In the genomic region with DNA sequence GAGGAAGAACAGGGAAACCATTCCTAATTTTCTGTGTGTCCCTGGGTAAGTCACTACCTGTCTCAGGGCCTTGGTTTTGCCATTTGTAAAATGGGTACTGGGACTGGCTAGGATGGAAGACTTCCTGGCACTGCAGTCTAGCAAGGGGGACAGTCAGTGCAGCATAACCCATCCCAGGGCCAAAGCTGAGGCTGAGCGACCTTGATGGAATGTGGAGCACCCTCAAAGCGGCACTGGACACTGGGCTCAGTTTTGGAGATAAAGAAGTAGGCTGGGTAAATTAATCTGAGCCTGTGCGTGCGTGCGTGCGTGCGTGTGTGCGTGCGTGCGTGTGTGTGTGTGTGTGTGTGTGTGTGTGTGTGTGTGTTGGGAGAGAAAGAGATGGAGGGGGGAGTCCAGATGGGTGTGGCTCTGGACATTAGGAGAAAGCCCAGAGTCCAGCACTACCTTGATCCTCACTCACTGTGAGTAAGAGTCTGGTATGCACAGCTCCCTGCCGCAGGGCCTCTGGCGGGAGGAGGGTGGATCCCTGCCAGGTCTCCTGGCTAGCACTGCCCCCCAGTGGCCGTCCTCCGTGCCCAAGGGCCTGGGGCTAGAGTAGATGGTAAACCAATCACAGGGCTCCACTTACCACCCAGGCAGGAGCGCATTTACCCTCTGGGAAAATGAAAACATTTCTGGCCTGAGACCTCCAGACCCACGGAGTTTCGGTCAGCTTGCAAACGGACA, we compare ENCODE assay signal across 8 mouse cellular contexts.
DNase-seq lines count a peak whose midpoint lies in the region; ATAC-seq and TF ChIP-seq lines count a peak whose summit lies in the region.

No protein-coding gene starts in this region.

- H3K36me3 ChIP-seq in forebrain, embryonic 10.5 days (replicated peaks) = no peaks in the 10 kb centered on the region
- no peaks in the 10 kb centered on the region for H3K36me3 ChIP-seq in heart, embryonic 13.5 days
- H3K36me3 ChIP-seq in kidney, embryonic 16.5 days (ENCODE audit: insufficient read depth, low read length) = no peaks in the 10 kb centered on the region
- H3K36me3 ChIP-seq in liver, postnatal 0 days (replicated peaks; ENCODE audit: insufficient read depth, low read length) = no peaks in the 10 kb centered on the region

- TF ChIP-seq POLR2A in cerebellum, adult 2 months (IDR thresholded peaks at IDR 0.05; ENCODE audit: borderline replicate concordance, insufficient read depth, low read length) = no peak

- no peak overlapping the region for H3K4me2 ChIP-seq in heart, embryonic 13.5 days
- no peak overlapping the region for H3K4me2 ChIP-seq in kidney, embryonic 16.5 days (replicated peaks; ENCODE audit: low read depth, low read length)
- no peak overlapping the region for H3K4me2 ChIP-seq in liver, postnatal 0 days (ENCODE audit: low read depth, low read length)

- TF ChIP-seq EP300 in liver, postnatal 0 days (IDR thresholded peaks at IDR 0.05; ENCODE audit: low read depth) = no peak

- H3K4me3 ChIP-seq in cerebellum, adult 2 months (replicated peaks; ENCODE audit: insufficient read depth, low read depth, low read length) = no peak overlapping the region
- no peak overlapping the region for H3K4me3 ChIP-seq in forebrain, embryonic 10.5 days
- H3K4me3 ChIP-seq in heart, embryonic 13.5 days = no peak overlapping the region
- no peak overlapping the region for H3K4me3 ChIP-seq in kidney, embryonic 16.5 days (ENCODE audit: low read length)
- no peak overlapping the region for H3K4me3 ChIP-seq in liver, postnatal 0 days (ENCODE audit: low read depth, low read length)

- peak; percentile 47 to 70 for DNase-seq in cerebellum, postnatal 4 days (ENCODE audit: low spot score in 2 of 2)
- no peak for DNase-seq in cerebellum, adult 2 months
- DNase-seq in forebrain, embryonic 10.5 days (ENCODE audit: extremely low spot score, low spot score) = peak; percentile 87
- peak; percentile 75 for DNase-seq in liver, postnatal 0 days
- DNase-seq in ovary, adult 18-20 months (ENCODE audit: low spot score) = peak; percentile 50
- peak; percentile 26 to 28 for DNase-seq in thymus, postnatal 36 days

- no peak overlapping the region for H3K27ac ChIP-seq in cerebellum, adult 2 months (ENCODE audit: insufficient read depth, low read length)
- peak overlapping the region; percentile 67 for H3K27ac ChIP-seq in forebrain, embryonic 10.5 days
- no peak overlapping the region for H3K27ac ChIP-seq in heart, embryonic 13.5 days (replicated peaks)
- H3K27ac ChIP-seq in kidney, embryonic 16.5 days (ENCODE audit: low read length) = no peak overlapping the region
- no peak overlapping the region for H3K27ac ChIP-seq in liver, postnatal 0 days (ENCODE audit: low read depth)

- H3K27me3 ChIP-seq in cerebellum, adult 2 months (ENCODE audit: control insufficient read depth, insufficient read depth, low read length) = no peaks in the 10 kb centered on the region
- peaks cover 15% of the 10 kb centered on the region for H3K27me3 ChIP-seq in forebrain, embryonic 10.5 days (ENCODE audit: poor library complexity, severe bottlenecking)
- H3K27me3 ChIP-seq in heart, embryonic 13.5 days (replicated peaks) = peaks cover 31% of the 10 kb centered on the region
- H3K27me3 ChIP-seq in kidney, embryonic 16.5 days (ENCODE audit: insufficient read depth, low read length) = no peaks in the 10 kb centered on the region
- no peaks in the 10 kb centered on the region for H3K27me3 ChIP-seq in liver, postnatal 0 days (ENCODE audit: insufficient read depth, low read length)

- no peaks in the 10 kb centered on the region for H3K9me3 ChIP-seq in forebrain, embryonic 10.5 days
- H3K9me3 ChIP-seq in heart, embryonic 13.5 days = no peaks in the 10 kb centered on the region
- no peaks in the 10 kb centered on the region for H3K9me3 ChIP-seq in kidney, embryonic 16.5 days (ENCODE audit: low read length)
- no peaks in the 10 kb centered on the region for H3K9me3 ChIP-seq in liver, postnatal 0 days (ENCODE audit: low read length)

- peak; percentile 54; the same call in 1 of the 2 replicates for ATAC-seq in heart, embryonic 13.5 days (ENCODE audit: extremely low read depth, insufficient number of reproducible peaks, low FRiP score, low TSS enrichment)
- peak; percentile 91 for ATAC-seq in kidney, embryonic 16.5 days (ENCODE audit: low FRiP score, low TSS enrichment)
- ATAC-seq in liver, postnatal 0 days = peak; percentile 77

- 54% methylated on average over 18 of the region's 18 CpGs for WGBS in cerebellum, adult 2 months
- WGBS in forebrain, embryonic 10.5 days = 48% methylated on average over 18 of the region's 18 CpGs
- WGBS in heart, embryonic 13.5 days = 47% methylated on average over 18 of the region's 18 CpGs
- WGBS in kidney, embryonic 16.5 days = 47% methylated on average over 18 of the region's 18 CpGs
- WGBS in liver, postnatal 0 days (ENCODE audit: insufficient replicate concordance) = 45% methylated on average over 18 of the region's 18 CpGs

- no peak overlapping the region for H3K9ac ChIP-seq in heart, embryonic 13.5 days
- no peak overlapping the region for H3K9ac ChIP-seq in kidney, embryonic 16.5 days (replicated peaks; ENCODE audit: low read length)
- no peak overlapping the region for H3K9ac ChIP-seq in liver, postnatal 0 days (replicated peaks)

- no peak for TF ChIP-seq CTCF in cerebellum, adult 2 months (IDR thresholded peaks at IDR 0.05; ENCODE audit: borderline replicate concordance, insufficient read depth, low read depth, low read length)
- TF ChIP-seq CTCF in liver, postnatal 0 days (IDR thresholded peaks at IDR 0.05; ENCODE audit: low read depth) = peak; percentile 73

- H3K4me1 ChIP-seq in cerebellum, adult 2 months (ENCODE audit: control insufficient read depth, insufficient read depth, low read length) = no peaks in the 10 kb centered on the region
- peaks cover 20% of the 10 kb centered on the region for H3K4me1 ChIP-seq in forebrain, embryonic 10.5 days
- 0 out of 2 replicates have a peak, but pooled peaks cover 8% of the 10 kb centered on the region for H3K4me1 ChIP-seq in heart, embryonic 13.5 days
- no peaks in the 10 kb centered on the region for H3K4me1 ChIP-seq in kidney, embryonic 16.5 days (ENCODE audit: insufficient read depth, low read length)
- no peaks in the 10 kb centered on the region for H3K4me1 ChIP-seq in liver, postnatal 0 days (ENCODE audit: insufficient read depth)

Comparison
In these comparisons a context has a peak if more than half of its experiments do, and no peak if none do; other contexts are left out.
1. DNase-seq: peak in cerebellum, postnatal 4 days (2 of 2), forebrain, embryonic 10.5 days (single experiment), liver, postnatal 0 days (single experiment), ovary, adult 18-20 months (single experiment) and thymus, postnatal 36 days (2 of 2); none in cerebellum, adult 2 months (0 of 2).
2. Peak in every context shown above with its lines, with median percentiles within 50 percentile points of each other: ATAC-seq.